Mouse (Mus musculus): ENCODE measurements around the gene Ehmt2. TPM values are rescaled to one million over a fixed set of nuclear protein-coding genes. Genes with fewer than 3 reads are reported as not detected.
"Not testable (repeated sequence)": the region's sequence is repeated elsewhere in the genome, so short reads cannot be mapped to it uniquely, and the experiment has no call there.

Gene Ehmt2
- polyA plus RNA-seq, 1 experiment: 230 TPM

- no peak for DNase-seq (ENCODE audit: low read depth)
Observed at GRCm38 (mm10) chr17:34891377-34891776, 6.9 kb upstream of the Ehmt2 start.

DNA sequence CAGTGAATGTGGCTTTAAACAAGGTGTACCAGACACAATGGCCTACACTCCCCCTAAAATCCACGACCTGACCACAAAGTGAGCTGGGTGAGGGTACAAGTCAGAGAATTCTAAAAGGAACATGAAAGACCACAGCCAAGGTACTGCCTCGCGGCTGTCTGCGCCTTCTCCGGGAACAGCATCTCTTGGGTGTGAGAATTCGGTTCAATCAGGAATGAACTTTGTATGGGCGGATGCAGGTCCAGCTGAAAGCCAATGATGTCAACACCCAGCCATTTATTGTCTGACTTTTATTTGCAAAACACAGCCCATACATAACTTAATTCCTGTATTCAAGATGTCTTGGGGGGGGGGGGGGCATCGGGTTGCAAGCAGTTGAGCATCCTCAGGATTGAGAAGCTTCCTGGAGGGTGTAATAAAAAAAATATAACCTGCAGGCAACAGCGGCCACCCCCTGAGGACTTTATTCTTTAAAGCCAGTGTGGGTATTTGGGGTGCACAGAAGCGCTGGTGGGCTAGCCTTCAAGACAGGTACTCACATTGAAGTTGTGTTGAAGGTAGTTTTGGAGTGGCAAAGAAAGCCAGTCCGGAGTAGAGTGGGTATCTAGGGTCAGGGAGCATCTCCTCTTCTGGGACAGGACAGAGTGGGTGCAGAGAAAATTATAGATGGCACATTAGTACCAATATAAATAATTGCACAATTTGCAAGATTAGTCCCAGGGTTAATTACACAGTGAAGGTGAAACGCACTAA, 5.0 kb upstream of the Ehmt2 start:
- no peak for DNase-seq (ENCODE audit: low read depth)

- DNase-seq (ENCODE audit: low read depth): no peak
Observed at GRCm38 (mm10) chr17:34894074-34894597, 4.1 kb upstream of the Ehmt2 start.

GRCm38 (mm10) chr17:34894801-34895530, 3.3 kb upstream of the Ehmt2 start:
- no peak for DNase-seq (ENCODE audit: low read depth)

GRCm38 (mm10) chr17:34895724-34896123, 2.5 kb upstream of the Ehmt2 start:
- DNase-seq (ENCODE audit: low read depth): no peak

- no peak for DNase-seq (ENCODE audit: low read depth)
Observed at GRCm38 (mm10) chr17:34896366-34896765, 1.9 kb upstream of the Ehmt2 start.

- DNase-seq (ENCODE audit: low read depth): no peak
Observed at GRCm38 (mm10) chr17:34897373-34898159, 703 bp upstream of the Ehmt2 start.

DNA sequence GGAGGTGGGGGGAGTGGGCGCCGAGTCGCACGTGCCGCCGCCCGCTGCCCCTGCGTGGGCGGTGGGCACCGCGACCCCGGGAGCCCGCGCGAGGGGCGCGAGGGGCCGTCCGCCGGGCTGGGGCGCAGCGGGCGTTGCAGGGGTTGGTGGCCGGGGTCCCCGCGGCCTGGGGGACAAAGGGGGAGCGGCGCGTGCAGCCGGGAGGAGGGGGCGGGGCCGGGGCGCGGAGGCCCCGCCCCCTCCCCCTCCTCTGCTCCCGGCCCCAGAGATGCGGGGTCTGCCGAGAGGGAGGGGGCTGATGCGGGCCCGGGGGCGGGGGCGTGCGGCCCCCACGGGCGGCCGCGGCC, 410 bp downstream of the Ehmt2 start:
- DNase-seq (ENCODE audit: low read depth): no peak

- DNase-seq (ENCODE audit: low read depth): no peak
Observed at GRCm38 (mm10) chr17:34899053-34899889, 1.0 kb downstream of the Ehmt2 start.

DNA sequence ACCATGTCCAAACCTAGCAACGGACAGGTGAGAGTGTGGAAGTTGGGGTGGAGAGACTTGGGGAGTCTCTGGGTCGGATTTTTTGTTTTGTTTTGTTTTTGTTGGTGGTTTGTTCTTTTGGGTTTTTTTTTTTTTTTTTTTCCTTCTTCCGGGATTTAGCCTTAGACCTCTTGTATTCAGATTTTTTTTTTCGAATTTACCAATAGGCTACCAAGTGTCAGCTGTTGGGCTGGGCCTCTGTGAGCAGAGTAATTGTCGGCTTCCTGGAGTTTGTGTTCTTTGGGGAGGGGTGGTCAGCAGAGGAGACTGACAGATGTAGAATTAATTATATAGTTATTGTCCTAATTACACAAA, 1.6 kb downstream of the Ehmt2 start:
- DNase-seq (ENCODE audit: low read depth): no peak

DNA sequence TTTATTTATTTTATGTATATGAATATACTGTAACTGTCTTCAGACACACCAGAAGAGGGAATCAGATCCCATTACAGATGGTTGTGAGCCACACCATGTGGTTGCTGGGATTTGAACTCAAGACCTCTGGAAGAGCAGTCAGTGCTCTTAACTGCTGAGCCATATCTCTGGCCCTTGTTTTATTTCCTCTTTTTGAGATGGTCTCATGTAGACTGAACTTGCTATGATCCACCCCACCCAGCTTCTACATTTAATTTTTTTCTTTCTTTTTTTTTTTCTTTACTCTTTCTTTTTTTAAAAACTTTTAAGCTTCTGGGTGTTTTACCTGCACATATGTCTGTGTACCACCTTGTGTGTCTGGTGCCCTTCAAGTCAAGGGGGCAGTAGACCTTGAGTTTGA, 2.6 kb downstream of the Ehmt2 start:
- DNase-seq (ENCODE audit: low read depth): not testable (repeated sequence)

DNA sequence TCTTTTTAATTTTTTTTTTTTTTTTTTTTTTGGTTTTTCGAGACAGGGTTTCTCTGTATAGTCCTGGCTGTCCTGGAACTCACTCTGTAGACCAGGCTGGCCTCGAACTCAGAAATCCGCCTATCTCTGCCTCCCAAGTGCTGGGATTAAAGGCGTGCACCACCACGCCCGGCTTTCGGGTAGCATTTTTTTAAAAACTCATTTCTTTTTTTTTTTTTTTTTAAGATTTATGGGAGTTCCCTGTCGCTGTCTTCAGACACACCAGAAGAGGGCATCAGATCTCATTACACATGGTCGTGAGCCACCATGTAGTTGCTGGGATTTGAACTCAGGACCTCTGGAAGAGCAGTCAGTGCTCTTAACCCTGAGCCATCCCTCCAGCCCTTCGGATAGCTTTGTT, 3.7 kb downstream of the Ehmt2 start:
- DNase-seq (ENCODE audit: low read depth): not testable (repeated sequence)

- DNase-seq (ENCODE audit: low read depth): no peak
Observed at GRCm38 (mm10) chr17:34902895-34903294, 4.6 kb downstream of the Ehmt2 start.

- DNase-seq (ENCODE audit: low read depth): no peak
Observed at GRCm38 (mm10) chr17:34910982-34911381, 12.7 kb downstream of the Ehmt2 start.

- no peak for DNase-seq (ENCODE audit: low read depth)
Observed at GRCm38 (mm10) chr17:34911945-34912351, 13.7 kb downstream of the Ehmt2 start.

- no peak for DNase-seq (ENCODE audit: low read depth)
Observed at GRCm38 (mm10) chr17:34913930-34914665, 15.8 kb downstream of the Ehmt2 start, which contains the start of gene Slc44a4. Gene Slc44a4, plus strand, starts transcription at chr17:34914466.

DNA sequence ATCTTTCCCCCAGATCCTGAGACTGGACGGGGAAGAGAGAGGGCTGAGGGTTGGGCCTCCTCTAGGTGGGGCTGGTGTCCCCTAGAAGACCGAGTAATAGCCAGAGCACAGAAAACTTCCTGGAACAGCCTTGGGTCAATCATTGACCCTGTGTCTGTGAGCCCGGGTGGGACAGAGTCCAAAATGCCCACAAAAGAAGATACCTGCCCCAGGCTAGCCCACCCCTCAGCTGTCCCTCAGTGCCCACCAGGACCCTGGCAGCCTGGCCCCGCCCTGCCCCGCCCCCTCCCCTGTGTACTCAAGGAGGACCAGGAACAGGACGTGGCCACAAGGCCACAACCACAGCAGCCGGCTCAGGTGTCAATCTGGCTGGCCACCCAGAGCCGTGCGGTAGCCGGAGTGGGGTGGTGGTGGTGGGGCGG, 17.2 kb downstream of the Ehmt2 start:
- DNase-seq (ENCODE audit: low read depth): no peak

DNA sequence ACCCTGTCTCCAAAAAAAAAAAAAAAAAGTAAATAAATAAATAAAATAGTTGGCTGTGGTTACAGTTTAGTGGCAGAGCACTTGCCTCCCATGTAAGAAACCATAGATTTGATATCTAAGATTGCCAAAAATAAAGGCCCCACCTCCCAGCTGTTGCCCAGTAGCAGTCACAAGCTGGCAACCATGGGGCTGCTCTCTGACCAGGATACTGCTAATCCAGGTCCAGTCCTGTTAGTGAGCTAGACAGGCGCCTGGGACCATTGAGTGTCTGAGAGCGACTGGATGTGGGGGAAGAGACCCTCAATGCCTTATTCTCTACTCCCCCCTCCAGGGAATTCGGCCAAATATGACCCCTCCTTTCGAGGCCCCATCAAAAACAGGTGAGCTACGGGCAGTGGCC, 18.0 kb downstream of the Ehmt2 start:
- no peak for DNase-seq (ENCODE audit: low read depth)

DNA sequence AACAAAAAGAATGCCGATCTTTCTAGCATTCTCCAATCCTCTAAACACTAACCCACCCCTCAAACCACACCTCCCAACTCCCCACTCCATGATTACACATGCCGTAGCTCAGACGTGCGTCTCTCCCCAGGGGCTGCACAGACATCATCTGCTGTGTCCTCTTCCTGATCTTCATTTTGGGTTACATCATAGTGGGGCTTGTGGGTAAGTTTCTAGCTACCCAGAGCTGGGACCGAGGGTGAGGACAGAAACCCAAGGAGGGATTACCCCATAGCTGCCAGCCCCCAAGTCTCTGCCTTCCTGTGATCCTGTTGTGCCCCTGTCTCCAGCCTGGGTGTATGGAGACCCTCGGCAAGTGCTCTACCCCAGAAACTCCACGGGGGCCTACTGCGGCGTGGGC, 18.9 kb downstream of the Ehmt2 start:
- DNase-seq (ENCODE audit: low read depth): no peak

DNA sequence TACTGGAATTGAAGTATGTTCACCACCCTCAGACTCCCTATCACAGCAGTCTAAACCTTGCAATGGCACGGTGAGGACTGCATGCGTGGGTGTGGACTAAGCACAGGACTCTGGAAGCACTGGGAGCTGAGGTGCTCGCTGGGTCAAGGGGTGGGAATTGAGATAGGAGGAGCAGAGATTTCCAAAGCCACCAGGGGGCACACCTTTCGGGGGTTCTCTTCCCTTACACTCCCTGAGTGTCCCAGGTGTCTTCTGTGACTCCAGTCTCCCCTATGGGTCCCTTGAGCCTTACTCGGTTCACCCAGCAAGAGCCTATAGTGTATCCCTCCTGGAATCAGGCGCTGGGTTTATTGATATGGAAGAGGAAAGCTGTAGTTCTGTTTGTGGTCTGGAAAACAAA, 24.7 kb downstream of the Ehmt2 start:
- no peak for DNase-seq (ENCODE audit: low read depth)

DNA sequence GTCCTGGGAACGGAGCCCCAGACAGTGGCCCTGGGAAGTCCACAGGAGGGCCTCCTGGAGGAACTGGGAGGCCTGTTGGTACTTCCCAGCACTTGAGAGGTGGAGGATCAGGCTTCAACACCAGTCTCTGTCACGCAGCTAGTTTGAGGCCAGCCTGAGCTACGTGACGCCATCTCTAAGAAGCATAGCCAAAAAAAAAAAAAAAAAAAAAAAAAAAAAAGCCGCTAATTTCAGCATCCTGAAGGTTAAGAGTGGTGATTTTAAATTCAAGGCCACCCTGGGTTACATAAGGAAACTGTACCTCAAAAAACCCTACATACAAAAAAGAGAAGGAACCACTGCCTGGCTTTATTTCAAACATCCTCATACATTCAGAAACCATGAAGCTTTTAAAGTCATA, 26.0 kb downstream of the Ehmt2 start:
- no peak for DNase-seq (ENCODE audit: low read depth)
